Mouse (Mus musculus) CH12.LX (cell line): ENCODE measurements around the gene Aig1. TPM values are rescaled to one million over a fixed set of nuclear protein-coding genes. Genes with fewer than 3 reads are reported as not detected.

Experiments
- DNase-seq: peaks from one replicate; pipeline ENCODE4 v3.0.0-alpha.2; 2013; ENCODE audit errors: extremely low read depth
- H3K27ac ChIP-seq: 2 replicates; pipeline ENCODE4 v1.5.1; 2012; ENCODE audit warnings: low read depth, mild to moderate bottlenecking, control low read depth, moderate library complexity; ENCODE audit not compliant: insufficient read depth
- H3K27me3 ChIP-seq: replicated peaks from 2 replicates; pipeline ENCODE3; 2012; ENCODE audit warnings: inconsistent platforms
- H3K36me3 ChIP-seq, 2 experiments: replicated peaks in 1 of 2; 2 replicates each; pipeline versions ENCODE3 to v1.6.1; 2012; ENCODE audit warnings: inconsistent platforms in 1 of 2, low read length in 1 of 2, mild to moderate bottlenecking in 1 of 2, mixed read lengths in 1 of 2, moderate library complexity in 1 of 2; ENCODE audit not compliant: control insufficient read depth in 1 of 2, insufficient read depth in 1 of 2
- H3K4me1 ChIP-seq, 2 experiments: 2 replicates each; pipeline ENCODE4 v1.6.1; 2012; ENCODE audit warnings: inconsistent platforms in 1 of 2, moderate library complexity in 1 of 2; ENCODE audit not compliant: insufficient read depth in 2 of 2, control insufficient read depth in 1 of 2
- H3K4me2 ChIP-seq: 2 replicates; pipeline ENCODE4 v1.6.1; 2012; ENCODE audit warnings: low read depth, mild to moderate bottlenecking, control low read depth; ENCODE audit not compliant: poor library complexity, insufficient read depth, severe bottlenecking
- H3K4me3 ChIP-seq, 3 experiments: fragments of 150-350 bp in 1 of 3; sonication (generic) in 1 of 3; replicated peaks in 1 of 3; 2 replicates each; pipeline versions ENCODE3 to v1.5.1; 2011 to 2012; ENCODE audit warnings: low read depth in 2 of 3, low read length in 2 of 3, mild to moderate bottlenecking in 2 of 3, moderate library complexity in 2 of 3, control low read depth in 1 of 3, improper control_type of control experiment in 1 of 3, inconsistent platforms in 1 of 3, mixed read lengths in 1 of 3; ENCODE audit not compliant: poor library complexity in 1 of 3
- H3K79me2 ChIP-seq: replicated peaks from 2 replicates; pipeline ENCODE4 v1.6.1; 2012; ENCODE audit warnings: mild to moderate bottlenecking, moderate library complexity; ENCODE audit not compliant: control insufficient read depth, poor library complexity, insufficient read depth, severe bottlenecking; ENCODE audit errors: extremely low read depth
- H3K9ac ChIP-seq: 2 replicates; pipeline ENCODE4 v1.6.1; 2012; ENCODE audit warnings: low read depth, mild to moderate bottlenecking, control low read depth, moderate library complexity; ENCODE audit not compliant: insufficient read depth
- H3K9me3 ChIP-seq: replicated peaks from 2 replicates; pipeline ENCODE3; 2012; ENCODE audit warnings: low read length, inconsistent platforms, mixed read lengths
- CHD1 ChIP-seq: IDR thresholded peaks from 2 replicates; pipeline ENCODE4 v1.6.1; 2012; ENCODE audit warnings: low read depth, low read length, improper control_type of control experiment, inconsistent platforms
- CHD2 ChIP-seq: IDR thresholded peaks from 2 replicates; pipeline ENCODE4 v1.6.1; 2011; ENCODE audit warnings: low read length, improper control_type of control experiment
- CTCF ChIP-seq, 2 experiments: IDR thresholded peaks in 1 of 2; conservative IDR thresholded peaks in 1 of 2; 2 replicates each; pipeline ENCODE4 v1.5.1; 2011 to 2012; ENCODE audit warnings: low read depth in 2 of 2, low read length in 2 of 2, improper control_type of control experiment in 1 of 2, inconsistent platforms in 1 of 2, mild to moderate bottlenecking in 1 of 2, moderate library complexity in 1 of 2
- ELF1 ChIP-seq: IDR thresholded peaks from 2 replicates; pipeline ENCODE4 v1.6.1; 2014; ENCODE audit warnings: low read depth, mild to moderate bottlenecking, inconsistent platforms, low read length, improper control_type of control experiment
- IRF4 ChIP-seq: IDR thresholded peaks from 2 replicates; pipeline ENCODE4 v1.6.1; 2014; ENCODE audit warnings: low read depth, mild to moderate bottlenecking, inconsistent platforms, low read length, improper control_type of control experiment
- JUN ChIP-seq: IDR thresholded peaks from 2 replicates; pipeline ENCODE4 v1.6.1; 2011; ENCODE audit warnings: low read depth, mild to moderate bottlenecking, low read length, improper control_type of control experiment, moderate library complexity; ENCODE audit not compliant: insufficient read depth
- JUND ChIP-seq: conservative IDR thresholded peaks from 2 replicates; pipeline ENCODE4 v1.6.1; 2011; ENCODE audit warnings: low read depth, low read length, improper control_type of control experiment
- MAFK ChIP-seq: IDR thresholded peaks from 2 replicates; pipeline ENCODE4 v1.6.1; 2011; ENCODE audit warnings: low read length, improper control_type of control experiment; ENCODE audit not compliant: insufficient replicate concordance
- MEF2A ChIP-seq: IDR thresholded peaks from 2 replicates; pipeline ENCODE4 v1.6.1; 2014; ENCODE audit warnings: low read depth, mild to moderate bottlenecking, inconsistent platforms, low read length, improper control_type of control experiment, borderline replicate concordance
- NELFE ChIP-seq: IDR thresholded peaks from 2 replicates; pipeline ENCODE4 v1.6.1; 2011; ENCODE audit warnings: low read depth, low read length, improper control_type of control experiment
- NRF1 ChIP-seq: IDR thresholded peaks from 2 replicates; pipeline ENCODE4 v1.6.1; 2014; ENCODE audit warnings: low read depth, mild to moderate bottlenecking, inconsistent platforms, low read length, improper control_type of control experiment, moderate library complexity
- PAX5 ChIP-seq: IDR thresholded peaks from 2 replicates; pipeline ENCODE4 v1.6.1; 2012; ENCODE audit warnings: low read length, inconsistent platforms, mixed read lengths
- POLR2AphosphoS2 ChIP-seq: IDR thresholded peaks from 2 replicates; pipeline ENCODE4 v1.6.1; 2011; ENCODE audit warnings: low read depth, low read length, improper control_type of control experiment
- RAD21 ChIP-seq: IDR thresholded peaks from 2 replicates; pipeline ENCODE4 v1.6.1; 2011; ENCODE audit warnings: low read depth, mild to moderate bottlenecking, low read length, improper control_type of control experiment, moderate library complexity
- RCOR1 ChIP-seq: conservative IDR thresholded peaks from 2 replicates; pipeline ENCODE4 v1.6.1; 2012; ENCODE audit warnings: low read depth, mild to moderate bottlenecking, inconsistent platforms, low read length, improper control_type of control experiment
- SIN3A ChIP-seq: IDR thresholded peaks from 2 replicates; pipeline ENCODE4 v1.6.1; 2012; ENCODE audit warnings: low read length, improper control_type of control experiment, inconsistent platforms
- SMC3 ChIP-seq: IDR thresholded peaks from 2 replicates; pipeline ENCODE4 v1.6.1; 2011; ENCODE audit warnings: low read depth, low read length, improper control_type of control experiment
- UBTF ChIP-seq: IDR thresholded peaks from 2 replicates; pipeline ENCODE4 v1.6.1; 2012; ENCODE audit warnings: low read depth, mild to moderate bottlenecking, inconsistent platforms, low read length, improper control_type of control experiment, moderate library complexity
- USF1 ChIP-seq: IDR thresholded peaks from 2 replicates; pipeline ENCODE4 v1.6.1; 2014; ENCODE audit warnings: low read depth, mild to moderate bottlenecking, inconsistent platforms, low read length, improper control_type of control experiment
- ZKSCAN1 ChIP-seq: IDR thresholded peaks from 2 replicates; pipeline ENCODE4 v1.6.1; 2012; ENCODE audit warnings: low read depth, inconsistent platforms, low read length, improper control_type of control experiment, borderline replicate concordance
- ZMIZ1 ChIP-seq: IDR thresholded peaks from 2 replicates; pipeline ENCODE4 v1.6.1; 2012; ENCODE audit warnings: low read depth, mild to moderate bottlenecking, inconsistent platforms, low read length, improper control_type of control experiment
- ZNF384 ChIP-seq: IDR thresholded peaks from 2 replicates; pipeline ENCODE4 v1.6.1; 2012; ENCODE audit warnings: low read depth, low read length, improper control_type of control experiment, inconsistent platforms
- dilution Hi-C: fragments of 300-500 bp; cut with MboI; formaldehyde crosslinking; loops from 2 replicates; pipeline ENCODE4 v1.14.3; 2020; ENCODE audit warnings: low sequenced_read_pairs; ENCODE audit not compliant: extremely low pct_unique_long_range_greater_than_20kb, extremely low pct_ligation_motif_present
- in situ Hi-C: fragments of 300-500 bp; cut with MboI; formaldehyde crosslinking; loops from 3 replicates; pipeline ENCODE4 v1.14.3; 2019; ENCODE audit warnings: low sequenced_read_pairs, low pct_ligation_motif_present, low pct_unique_long_range_greater_than_20kb, mixed read lengths
- polyA plus RNA-seq: library from polyadenylated mRNA; unstranded; fragments of >175 nt; gene quantifications from 2 replicates; pipeline ENCODE4 v1.2.1, GENCODE M21; 2012; ENCODE audit warnings: low read depth; ENCODE audit not compliant: insufficient read length
- total RNA-seq, 2 experiments: library from RNA; depleted of rRNA; stranded (reverse); fragments of 300-350 nt in 1 of 2; fragments of >200 nt in 1 of 2; gene quantifications; 2 replicates each; pipeline ENCODE4 v1.2.3; 2012 to 2014

Gene Aig1
- total and polyA plus RNA-seq, 3 experiments, result 1.6 to 10.8 (median 2.4) TPM

GRCm38 (mm10) chr10:13844864-13845263 is 23.9 kb downstream of the Aig1 start:
- Histone ChIP-seq H3K9me3 (no peaks in the 10 kb centered on the region), H3K27me3 (no peaks in the 10 kb centered on the region), H3K27ac (no peak overlapping the region), H3K36me3 (no peaks in the 10 kb centered on the region)
- dilution Hi-C loops, result no loop called here
- DNase-seq, result no peak
- no peak for TF ChIP-seq ELF1
- TF ChIP-seq SIN3A, result no peak
- no peak for TF ChIP-seq USF1
- TF ChIP-seq CHD2, result no peak
- no peak for TF ChIP-seq RAD21
- no peak for TF ChIP-seq RCOR1
- TF ChIP-seq SMC3, result no peak
- no peak for TF ChIP-seq ZNF384
- no peak for TF ChIP-seq CTCF (conservative IDR thresholded peaks at IDR 0.05 in 1 of 2, IDR thresholded peaks at IDR 0.05 in 1 of 2; ENCODE audit: low read depth in 2 of 2, low read length in 2 of 2)
- TF ChIP-seq IRF4, result no peak
- TF ChIP-seq ZMIZ1, result no peak
- TF ChIP-seq CHD1, result no peak
- no peak for TF ChIP-seq POLR2AphosphoS2
- no peak for TF ChIP-seq NELFE
- TF ChIP-seq UBTF, result no peak
- TF ChIP-seq NRF1, result no peak
- no peak for TF ChIP-seq PAX5
- TF ChIP-seq MAFK, result no peak
- TF ChIP-seq MEF2A, result no peak
- TF ChIP-seq JUND, result no peak
- TF ChIP-seq, all 38 proteins: peak for 0
- Histone ChIP-seq H3K79me2 (no peaks in the 10 kb centered on the region), H3K4me1 (no peaks in the 10 kb centered on the region), H3K4me3 (no peak overlapping the region), H3K9ac (no peak overlapping the region), H3K4me2 (no peak overlapping the region)
- in situ Hi-C loops, result no loop called here

GRCm38 (mm10) chr10:13843746-13844145 is 25.0 kb downstream of the Aig1 start:
- H3K4me1 ChIP-seq, result no peaks in the 10 kb centered on the region
- in situ Hi-C loops (no loop called here), dilution Hi-C loops (no loop called here)
- H3K9ac ChIP-seq, result no peak overlapping the region
- no peaks in the 10 kb centered on the region for H3K36me3 ChIP-seq
- no peaks in the 10 kb centered on the region for H3K9me3 ChIP-seq
- no peak overlapping the region for H3K4me2 ChIP-seq
- no peak for DNase-seq
- H3K27me3 ChIP-seq, result no peaks in the 10 kb centered on the region
- H3K79me2 ChIP-seq, result no peaks in the 10 kb centered on the region
- TF ChIP-seq CHD1 (no peak), JUN (no peak), MAFK (no peak), ZKSCAN1 (no peak)
- no peak overlapping the region for H3K27ac ChIP-seq
- H3K4me3 ChIP-seq, result no peak overlapping the region
